Mouse (Mus musculus) intestine, embryonic 16.5 days (tissue): Measurements from ENCODE around the gene Gm42417. TPM values are rescaled to one million over a fixed set of nuclear protein-coding genes. Genes with fewer than 3 reads are reported as not detected.
A peak's percentile ranks its signal among the peaks of the same experiment; 100 is the strongest.

Experiments used
- ATAC-seq: fragments of 200-750 bp; cut with Nextera tagmentation; 2 replicates; pipeline ENCODE4 v1.8.0; 2017; ENCODE audit warnings: moderate TSS enrichment, moderate library complexity
- H3K27ac ChIP-seq: fragments of 300-500 bp; sonication (generic); 2 replicates; pipeline ENCODE4 v1.5.1; 2014; ENCODE audit warnings: mild to moderate bottlenecking, low read length
- H3K27me3 ChIP-seq: fragments of 300-500 bp; sonication (generic); replicated peaks from 2 replicates; pipeline ENCODE4 v1.6.1; 2014; ENCODE audit warnings: low read length, control low read depth, mixed read lengths; ENCODE audit not compliant: control insufficient read depth, insufficient read depth
- H3K36me3 ChIP-seq: fragments of 300-500 bp; sonication (generic); 2 replicates; pipeline ENCODE4 v1.6.1; 2014; ENCODE audit warnings: low read length, control low read depth; ENCODE audit not compliant: control insufficient read depth, insufficient read depth
- H3K4me1 ChIP-seq: fragments of 300-500 bp; sonication (generic); 2 replicates; pipeline ENCODE4 v1.6.1; 2014; ENCODE audit warnings: low read length, control low read depth, mixed read lengths; ENCODE audit not compliant: control insufficient read depth, insufficient read depth
- H3K4me2 ChIP-seq: fragments of 300-500 bp; sonication (generic); 2 replicates; pipeline ENCODE4 v1.6.1; 2014; ENCODE audit warnings: low read depth, low read length, control low read depth
- H3K4me3 ChIP-seq: fragments of 300-500 bp; sonication (generic); 2 replicates; pipeline ENCODE4 v1.5.1; 2014; ENCODE audit warnings: mild to moderate bottlenecking, low read length
- H3K9ac ChIP-seq: fragments of 300-500 bp; sonication (generic); 2 replicates; pipeline ENCODE4 v1.6.1; 2014; ENCODE audit warnings: low read depth, low read length
- H3K9me3 ChIP-seq: fragments of 300-500 bp; sonication (generic); 2 replicates; pipeline ENCODE4 v1.6.1; 2016; ENCODE audit warnings: low read length, control low read depth; ENCODE audit not compliant: control insufficient read depth
- WGBS: fragments of 180-500 bp; shearing (Covaris S2); extraction: QIAGEN DNeasy Blood & Tissue Kit; methylation state at CpG from one replicate; pipeline ENCODE4 v1.1.7; 2014; 5-methylcytosine and 5-hydroxymethylcytosine counted together
- polyA plus RNA-seq: library from polyadenylated mRNA; unstranded; fragments of >200 nt; fragmentation: Nextera tagmentation; extraction: Ambion mirVana; gene quantifications from 2 replicates; pipeline ENCODE4 v1.2.1, GENCODE M21; 2015

Gm42417 gene
- polyA plus RNA-seq, 1 experiment from 2014 or later: 0.37 TPM

DNA sequence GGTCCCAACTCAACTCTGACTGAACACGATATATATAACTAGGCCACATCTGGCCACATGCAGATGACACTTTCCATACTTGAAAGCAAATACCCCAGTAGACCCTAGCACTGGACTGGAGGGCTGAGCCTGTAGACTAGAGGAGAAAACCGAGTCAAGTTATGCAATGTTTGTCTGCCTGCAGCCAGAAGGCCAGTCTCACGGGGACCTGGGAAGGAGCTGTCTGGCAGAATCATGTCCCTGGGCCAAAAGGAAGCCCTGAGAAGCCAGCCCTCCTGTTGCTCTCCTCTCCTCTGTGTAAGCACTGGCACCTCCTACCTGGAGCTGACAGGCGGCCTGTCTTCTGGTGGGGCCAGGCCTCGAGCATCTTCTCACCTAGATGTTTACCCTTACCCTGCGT, 36.1 kb upstream of the Gm42417 start:
- H3K4me3 ChIP-seq: no peak overlapping the region
- WGBS: 57% methylated on average over 6 of the region's 6 CpGs
- no peak for ATAC-seq
- H3K9ac ChIP-seq: no peak overlapping the region
- H3K4me2 ChIP-seq: no peak overlapping the region
- H3K4me1 ChIP-seq: peaks cover 66% of the 10 kb centered on the region
- H3K36me3 ChIP-seq: no peaks in the 10 kb centered on the region
- H3K27me3 ChIP-seq: no peaks in the 10 kb centered on the region
- no peaks in the 10 kb centered on the region for H3K9me3 ChIP-seq
- no peak overlapping the region for H3K27ac ChIP-seq

DNA sequence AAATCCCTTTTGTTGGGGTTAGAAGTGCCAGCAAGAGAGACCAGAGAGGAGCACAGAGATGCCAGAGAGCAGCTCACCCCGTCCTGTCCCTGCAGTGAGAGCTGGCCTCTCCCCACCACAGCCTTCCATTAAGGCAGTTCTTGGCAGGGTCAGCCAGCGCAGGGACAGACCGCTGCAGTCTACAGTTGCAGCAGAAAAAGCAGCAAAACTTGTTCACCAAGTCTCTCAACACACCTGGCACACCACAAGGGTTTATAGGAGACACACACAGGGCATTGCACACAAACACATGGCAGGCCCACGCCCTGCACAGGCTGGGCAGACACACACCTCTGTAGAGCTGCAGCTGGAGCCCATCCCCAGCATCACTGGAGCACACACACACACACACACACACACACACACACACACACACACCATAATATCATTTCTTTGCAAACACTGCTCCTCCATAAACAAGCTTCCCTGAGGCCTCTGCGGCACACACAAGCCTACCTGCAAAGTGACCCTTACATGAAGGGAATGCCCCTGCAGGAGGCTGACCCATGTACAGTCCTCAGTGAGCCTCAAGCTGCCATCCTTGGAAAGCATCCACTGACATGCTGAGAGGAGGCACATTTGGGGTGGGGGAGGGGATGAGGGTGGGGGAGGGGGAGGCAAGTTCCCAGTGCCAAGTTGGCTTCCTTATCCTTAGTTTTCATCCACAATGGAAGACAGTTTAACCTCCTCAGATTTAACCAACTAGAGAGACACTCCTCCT, 35.1 kb upstream of the Gm42417 start:
- Histone ChIP-seq H3K9ac (peak overlapping the region; percentile 38), H3K36me3 (no peaks in the 10 kb centered on the region), H3K9me3 (no peaks in the 10 kb centered on the region), H3K4me3 (no peak overlapping the region), H3K4me2 (no peak overlapping the region), H3K4me1 (peaks cover 66% of the 10 kb centered on the region), H3K27me3 (no peaks in the 10 kb centered on the region), H3K27ac (peak overlapping the region; percentile 60)
- WGBS: 63% methylated on average over 5 of the region's 5 CpGs
- ATAC-seq: peak; percentile 24; the same call in 1 of the 2 replicates

DNA sequence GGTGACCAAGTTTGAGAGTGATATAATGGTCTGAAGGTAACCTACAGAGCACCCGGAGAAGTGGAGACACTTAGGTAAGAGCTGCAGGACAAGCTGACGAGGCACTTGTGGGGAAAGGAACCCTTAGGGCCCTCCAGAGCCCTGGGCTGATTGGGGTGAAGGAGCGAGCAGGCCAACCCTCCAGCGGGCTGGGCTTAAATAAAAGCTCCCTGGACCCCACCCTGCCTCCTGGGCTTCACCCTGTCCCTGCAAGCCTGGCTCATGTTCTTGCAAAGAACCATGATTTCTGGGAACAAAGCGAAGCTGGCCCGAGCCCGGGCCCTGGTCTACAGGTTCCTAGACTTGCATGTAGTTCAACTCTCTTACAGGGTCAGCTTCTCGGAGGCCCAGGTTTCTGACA, 34.3 kb upstream of the Gm42417 start:
- Histone ChIP-seq H3K4me1 (peaks cover 68% of the 10 kb centered on the region), H3K27me3 (no peaks in the 10 kb centered on the region), H3K9me3 (no peaks in the 10 kb centered on the region), H3K27ac (peak overlapping the region; percentile 60), H3K9ac (peak overlapping the region; percentile 38; the same call in 1 of the 2 replicates), H3K36me3 (no peaks in the 10 kb centered on the region), H3K4me3 (no peak overlapping the region), H3K4me2 (no peak overlapping the region)
- ATAC-seq: no peak
- 66% methylated on average over 8 of the region's 8 CpGs for WGBS

DNA sequence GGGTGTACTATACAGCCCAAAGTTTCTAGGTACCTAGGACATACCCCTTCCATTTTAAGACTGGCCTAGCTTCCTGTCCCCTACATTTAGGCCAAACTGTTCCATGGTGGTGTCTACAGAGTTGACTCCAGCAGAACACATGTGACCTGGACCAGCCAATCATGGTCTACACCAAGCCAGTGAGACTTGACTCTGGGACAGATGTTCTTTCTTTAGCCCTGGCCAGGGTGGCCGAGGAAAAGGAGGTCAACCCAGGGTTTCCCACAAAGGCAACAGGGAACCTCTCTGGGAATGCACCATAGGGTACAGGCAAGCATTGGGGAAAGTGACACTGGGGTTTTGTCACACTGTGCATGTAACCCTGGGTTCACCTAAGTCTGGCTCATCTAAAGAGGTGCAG, 33.5 kb upstream of the Gm42417 start:
- no peak overlapping the region for H3K9ac ChIP-seq
- no peaks in the 10 kb centered on the region for H3K27me3 ChIP-seq
- no peaks in the 10 kb centered on the region for H3K9me3 ChIP-seq
- H3K36me3 ChIP-seq: no peaks in the 10 kb centered on the region
- peaks cover 65% of the 10 kb centered on the region for H3K4me1 ChIP-seq
- ATAC-seq: no peak
- WGBS: 62% methylated on average over 1 of the region's 1 CpGs
- no peak overlapping the region for H3K4me2 ChIP-seq
- H3K4me3 ChIP-seq: no peak overlapping the region
- H3K27ac ChIP-seq: no peak overlapping the region

DNA sequence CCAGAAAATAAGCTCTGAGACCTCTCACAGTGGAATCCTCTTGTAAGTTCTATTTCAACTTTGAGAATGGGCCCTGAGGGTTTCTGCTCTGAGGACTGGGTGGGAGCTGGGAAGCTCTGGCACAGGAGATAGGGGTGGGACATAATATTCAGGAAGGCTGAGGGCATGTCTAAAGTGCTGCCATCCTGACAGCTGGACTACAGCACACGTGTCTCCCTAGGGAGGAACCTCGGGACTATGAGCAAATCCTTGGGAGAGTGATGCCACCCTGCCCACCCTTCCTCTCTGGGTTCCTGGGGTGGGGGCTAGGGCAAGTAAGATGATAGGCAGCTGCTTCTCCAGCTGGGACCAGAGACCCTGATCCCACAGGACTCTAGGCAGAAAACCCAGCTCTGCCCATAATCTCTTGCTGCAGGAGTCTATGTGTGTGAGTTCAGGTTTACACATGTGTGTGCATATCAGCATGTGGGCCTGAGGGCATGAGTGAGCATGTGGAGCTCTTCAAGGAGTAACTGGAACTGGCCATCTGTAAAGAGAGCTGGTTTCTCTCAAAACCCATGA, 33.0 kb upstream of the Gm42417 start:
- no peak for ATAC-seq
- H3K4me3 ChIP-seq: no peak overlapping the region
- H3K4me2 ChIP-seq: no peak overlapping the region
- H3K4me1 ChIP-seq: peaks cover 62% of the 10 kb centered on the region
- H3K36me3 ChIP-seq: no peaks in the 10 kb centered on the region
- no peaks in the 10 kb centered on the region for H3K9me3 ChIP-seq
- no peak overlapping the region for H3K9ac ChIP-seq
- no peaks in the 10 kb centered on the region for H3K27me3 ChIP-seq
- peak overlapping the region; percentile 14 for H3K27ac ChIP-seq
- WGBS: 67% methylated on average over 2 of the region's 2 CpGs

DNA sequence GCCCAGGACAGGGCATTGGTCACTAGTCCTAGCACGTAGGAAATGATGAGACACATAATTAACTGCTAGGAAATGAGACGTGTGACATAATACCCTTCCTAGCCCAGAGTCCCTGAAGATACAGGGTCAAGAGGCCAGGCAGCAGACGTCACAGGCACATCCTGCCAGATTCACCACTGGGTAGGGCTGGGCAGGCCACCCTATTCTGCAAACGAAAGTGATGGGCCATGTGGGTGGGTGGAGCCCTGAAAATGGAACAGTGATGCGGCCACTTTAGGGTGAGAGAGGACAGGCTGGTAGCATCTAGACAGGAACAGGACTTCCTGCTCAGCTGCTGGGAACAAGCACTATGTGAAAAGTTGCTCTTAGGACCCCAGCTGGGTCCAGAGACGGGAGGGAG, 32.4 kb upstream of the Gm42417 start:
- Histone ChIP-seq H3K4me1 (peaks cover 57% of the 10 kb centered on the region), H3K4me3 (no peak overlapping the region), H3K4me2 (no peak overlapping the region), H3K9ac (no peak overlapping the region), H3K9me3 (no peaks in the 10 kb centered on the region), H3K27ac (0 out of 2 replicates have a peak overlapping the region, but pooled peaks have one; percentile 11), H3K36me3 (no peaks in the 10 kb centered on the region), H3K27me3 (no peaks in the 10 kb centered on the region)
- 52% methylated on average over 6 of the region's 6 CpGs for WGBS
- ATAC-seq: no peak

DNA sequence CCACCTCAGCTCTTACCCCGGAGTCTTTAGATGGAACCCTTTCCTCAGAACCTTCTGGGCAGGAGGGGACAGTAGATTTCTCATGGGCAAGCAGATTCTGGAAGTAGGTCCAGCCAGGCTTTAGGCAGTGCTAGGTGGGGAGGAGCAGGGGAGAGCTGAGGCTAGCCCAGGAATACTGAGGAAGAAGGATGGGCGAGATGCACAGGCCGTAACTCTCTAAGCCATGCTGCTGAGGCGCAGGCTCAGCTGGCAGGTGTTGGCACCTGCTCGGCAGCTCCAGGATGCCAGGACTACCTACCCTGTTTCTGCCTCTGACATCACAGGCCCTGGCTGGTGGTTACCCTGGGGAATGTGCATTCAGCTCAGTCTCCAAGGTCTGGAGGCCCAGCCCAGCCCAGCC, 31.1 kb upstream of the Gm42417 start:
- no peak overlapping the region for H3K4me3 ChIP-seq
- no peak overlapping the region for H3K9ac ChIP-seq
- H3K4me2 ChIP-seq: no peak overlapping the region
- H3K9me3 ChIP-seq: no peaks in the 10 kb centered on the region
- H3K27me3 ChIP-seq: no peaks in the 10 kb centered on the region
- H3K36me3 ChIP-seq: no peaks in the 10 kb centered on the region
- H3K27ac ChIP-seq: peak overlapping the region; percentile 56; the same call in 1 of the 2 replicates
- peaks cover 45% of the 10 kb centered on the region for H3K4me1 ChIP-seq
- peak; percentile 27; the same call in 1 of the 2 replicates for ATAC-seq
- WGBS: 86% methylated on average over 5 of the region's 5 CpGs

DNA sequence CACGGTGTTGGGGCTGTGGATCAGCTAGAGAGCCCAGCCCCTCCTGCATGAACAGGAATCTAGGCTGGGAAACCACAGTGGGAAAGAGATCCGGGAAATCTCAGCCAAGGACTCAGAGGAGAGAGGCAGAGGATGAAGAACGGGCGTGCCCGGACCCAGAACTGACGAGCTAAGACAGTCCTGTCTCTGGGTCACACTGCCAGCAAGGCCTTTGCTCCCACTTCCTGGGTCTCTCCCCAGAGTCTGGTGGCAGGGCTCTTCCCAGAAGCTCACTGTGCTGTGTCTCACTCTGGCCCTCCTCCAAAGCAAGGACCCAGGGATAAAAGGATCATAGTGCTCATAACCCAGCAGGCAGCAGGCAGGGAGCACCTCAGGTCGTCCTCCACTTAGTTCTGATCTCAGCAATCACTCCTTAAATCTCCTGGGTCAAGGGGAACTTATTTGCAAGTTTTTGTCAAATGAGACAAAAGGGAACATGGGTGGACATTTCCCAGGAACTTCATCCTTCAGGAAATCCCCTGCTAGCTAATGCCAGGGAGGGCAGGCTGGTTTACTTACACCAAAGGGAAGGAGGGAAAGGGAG, 30.6 kb upstream of the Gm42417 start:
- H3K9me3 ChIP-seq: no peaks in the 10 kb centered on the region
- WGBS: 53% methylated on average over 7 of the region's 7 CpGs
- peaks cover 45% of the 10 kb centered on the region for H3K4me1 ChIP-seq

DNA sequence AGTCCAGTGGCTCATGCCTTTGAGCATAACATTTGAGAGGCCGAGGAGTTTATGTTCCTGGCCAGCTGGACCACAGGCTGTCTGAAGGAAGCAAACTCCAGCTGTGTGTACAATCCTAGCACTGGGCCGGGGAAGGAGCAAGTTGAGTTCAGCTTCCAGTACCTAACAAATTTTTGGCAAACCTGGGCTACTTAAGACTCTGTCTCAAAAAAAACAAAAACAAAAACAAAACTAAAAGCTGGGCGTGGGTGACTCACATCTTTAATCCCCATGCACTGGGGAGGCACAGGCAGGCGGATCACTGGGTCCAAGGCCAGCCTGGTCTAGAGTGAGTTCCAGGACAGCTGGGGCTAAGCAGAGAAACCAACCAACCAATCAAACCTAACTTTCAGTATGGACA, 29.5 kb upstream of the Gm42417 start:
- WGBS: 68% methylated on average over 4 of the region's 4 CpGs
- peak; percentile 26 for ATAC-seq
- no peaks in the 10 kb centered on the region for H3K27me3 ChIP-seq
- H3K4me2 ChIP-seq: no peak overlapping the region
- peaks cover 36% of the 10 kb centered on the region for H3K4me1 ChIP-seq
- peak overlapping the region; percentile 45 for H3K27ac ChIP-seq
- H3K9ac ChIP-seq: no peak overlapping the region
- H3K36me3 ChIP-seq: no peaks in the 10 kb centered on the region
- H3K4me3 ChIP-seq: no peak overlapping the region
- H3K9me3 ChIP-seq: no peaks in the 10 kb centered on the region

More for the DNA sequence above, 30.6 kb upstream of the Gm42417 start:
- no peak for ATAC-seq
- H3K27me3 ChIP-seq: no peaks in the 10 kb centered on the region
- H3K4me2 ChIP-seq: no peak overlapping the region
- H3K36me3 ChIP-seq: no peaks in the 10 kb centered on the region
- peak overlapping the region; percentile 56 for H3K27ac ChIP-seq
- no peak overlapping the region for H3K4me3 ChIP-seq
- H3K9ac ChIP-seq: peak overlapping the region; percentile 30; the same call in 1 of the 2 replicates
